Mouse (Mus musculus): ENCODE data around the gene Mysm1.

GRCm38 (mm10) chr4:94978590-94979499, at the start of gene Mysm1:
- no peak for TF ChIP-seq CTCF (IDR thresholded peaks at IDR 0.05; ENCODE audit: extremely low read depth, insufficient read depth, insufficient read length, insufficient replicate concordance)
- peak; percentile 84 for TF ChIP-seq POLR2A (IDR thresholded peaks at IDR 0.05; ENCODE audit: low read depth, low read length)

Measured in spleen, adult 2 months (tissue).